Mouse (Mus musculus) stomach, postnatal 0 days (tissue): Measurements from ENCODE around the gene 1700020N01Rik.

Experiments
- CTCF ChIP-seq: IDR thresholded peaks from 2 replicates; pipeline ENCODE4 v1.5.1; 2016; ENCODE audit warnings: antibody characterized with exemption, low read depth, mild to moderate bottlenecking, moderate library complexity
- EP300 ChIP-seq: optimal IDR thresholded peaks from 2 replicates; pipeline ENCODE3; 2016; ENCODE audit warnings: antibody characterized with exemption

DNA sequence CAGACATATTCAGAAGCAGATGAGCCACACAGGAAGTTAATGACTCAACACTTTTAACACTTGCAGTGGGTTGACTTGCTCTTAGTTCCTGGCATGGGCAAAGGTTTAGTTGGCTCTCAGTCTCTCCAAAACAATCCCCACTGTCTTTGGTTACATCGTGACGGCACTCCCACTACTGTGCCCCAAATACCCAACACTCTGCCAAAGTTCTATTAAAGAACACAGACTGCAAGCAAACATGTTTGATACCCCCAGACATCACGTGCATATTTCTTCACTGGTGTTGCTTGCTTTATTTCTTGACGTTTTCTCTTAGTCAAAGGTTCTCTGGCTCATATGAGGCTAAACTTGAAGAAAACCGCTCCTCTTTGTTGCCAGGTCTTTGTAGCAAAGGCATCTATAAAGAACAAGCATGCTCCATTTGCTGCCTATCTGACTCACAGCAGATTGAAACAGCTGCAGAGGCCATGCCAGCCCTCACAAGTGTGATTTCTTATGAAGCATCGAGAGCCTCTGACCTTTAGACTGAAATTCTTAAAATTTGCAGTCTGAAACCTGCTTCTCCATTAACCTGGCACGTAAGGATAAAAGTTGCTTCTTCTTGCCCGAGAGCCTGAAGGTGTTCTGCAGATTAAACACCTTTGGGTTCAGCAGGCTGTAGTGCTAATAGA lies 66.8 kb downstream of the 1700020N01Rik start:
- TF ChIP-seq CTCF (no peak), EP300 (no peak)
